In genomic region chr5:114456287-114456686, GRCm38 (mm10) we compare ENCODE assay signal across 12 mouse cellular contexts. TPM values are rescaled to one million over a fixed set of nuclear protein-coding genes. Genes with fewer than 3 reads are reported as not detected.
A peak's percentile ranks its signal among the peaks of the same experiment; 100 is the strongest.
DNase-seq lines count a peak whose midpoint lies in the region; ATAC-seq and TF ChIP-seq lines count a peak whose summit lies in the region.
"Had no signal": no experiment of that assay in that cellular context is flagged by ENCODE, and none has a peak within 500 bp of the region (broad histone marks: within the 10 kb centered on the region; RNA-seq: fewer than 3 reads in every experiment).

No protein-coding gene starts in this region.

- no peak for TF ChIP-seq CTCF in brain, embryonic 14.5 days (IDR thresholded peaks at IDR 0.05; ENCODE audit: borderline replicate concordance, extremely low read depth, insufficient read depth, insufficient read length)

- intact Hi-C loops in gastrocnemius, postnatal 36 days (cut with DNase I), result no loop called here

- peaks cover 21% of the 10 kb centered on the region for H3K36me3 ChIP-seq in kidney, embryonic 15.5 days
- H3K36me3 ChIP-seq in forebrain, embryonic 12.5 days (replicated peaks), result peaks cover 33% of the 10 kb centered on the region

- peaks cover 31% of the 10 kb centered on the region for H3K4me1 ChIP-seq in kidney, embryonic 15.5 days
- H3K4me1 ChIP-seq in forebrain, embryonic 12.5 days, result peaks cover 9% of the 10 kb centered on the region

- H3K9ac ChIP-seq in kidney, embryonic 15.5 days, result 0 out of 2 replicates have a peak overlapping the region, but pooled peaks have one; percentile 1
- H3K9ac ChIP-seq in forebrain, embryonic 12.5 days, result no peak overlapping the region
- H3K9ac ChIP-seq: lung, embryonic 15.5 days had no signal

- no peak overlapping the region for H3K4me3 ChIP-seq in kidney, embryonic 15.5 days (replicated peaks)
- no peak overlapping the region for H3K4me3 ChIP-seq in forebrain, embryonic 12.5 days (replicated peaks)
- H3K4me3 ChIP-seq: lung, embryonic 15.5 days had no signal

- ATAC-seq in kidney, embryonic 15.5 days (replicated peaks; ENCODE audit: low FRiP score), result peak; percentile 44
- no peak for ATAC-seq in frontal cortex, adult (ENCODE audit: low TSS enrichment)
- no peak for ATAC-seq in forebrain, embryonic 12.5 days (ENCODE audit: low FRiP score)
- ATAC-seq: CD4-positive, CD25-positive, alpha-beta regulatory T cell, adult 4 months had no signal

- peak overlapping the region; percentile 28; the same call in 1 of the 2 replicates for H3K27ac ChIP-seq in kidney, embryonic 15.5 days
- H3K27ac ChIP-seq in forebrain, embryonic 12.5 days, result no peak overlapping the region
- H3K27ac ChIP-seq: lung, embryonic 15.5 days had no signal

- no peak for DNase-seq in kidney, adult 8-10 months
- DNase-seq in MN1 (ENCODE audit: low spot score), result peak; percentile 32
- DNase-seq in brain, embryonic 14.5 days (ENCODE audit: low read depth), result peak; percentile 30
- peak; percentile 81 to 89 for DNase-seq in cerebellum, postnatal 14 days
- DNase-seq in gastrocnemius, postnatal 36 days, result no peak
- DNase-seq: right cerebral cortex, postnatal 14 days had no signal

- H3K27me3 ChIP-seq in kidney, embryonic 15.5 days, result no peaks in the 10 kb centered on the region
- peaks cover 6% of the 10 kb centered on the region; the same call in 1 of the 2 replicates for H3K27me3 ChIP-seq in forebrain, embryonic 12.5 days
- H3K27me3 ChIP-seq: lung, embryonic 15.5 days had no signal

- WGBS in kidney, embryonic 15.5 days, result 63% methylated on average over 9 of the region's 9 CpGs
- WGBS in forebrain, embryonic 12.5 days, result 89% methylated on average over 9 of the region's 9 CpGs

- no peak for TF ChIP-seq POLR2A in brain, embryonic 14.5 days (IDR thresholded peaks at IDR 0.05; ENCODE audit: borderline replicate concordance, extremely low read depth, insufficient read depth, insufficient read length, poor library complexity, severe bottlenecking)

- no peaks in the 10 kb centered on the region for H3K9me3 ChIP-seq in kidney, embryonic 15.5 days (replicated peaks)
- no peaks in the 10 kb centered on the region for H3K9me3 ChIP-seq in forebrain, embryonic 12.5 days
- H3K9me3 ChIP-seq: lung, embryonic 15.5 days had no signal

- H3K4me2 ChIP-seq in kidney, embryonic 15.5 days, result no peak overlapping the region
- no peak overlapping the region for H3K4me2 ChIP-seq in forebrain, embryonic 12.5 days
- H3K4me2 ChIP-seq: liver, embryonic 11.5 days; lung, embryonic 15.5 days had no signal

RNA-seq across cellular contexts. Expression of gene Mvk, which starts 12.2 kb away (rescaled TPM):
- 40.2 and 42.8 TPM in 2 replicates for polyA plus RNA-seq in kidney, embryonic 15.5 days (2015; fragmentation: Nextera tagmentation; extraction: Ambion mirVana)
- 63.8 and 67.6 TPM in 2 replicates for polyA plus RNA-seq in brain, embryonic 14.5 days (2012; rRNA removed)
- total RNA-seq in gastrocnemius, postnatal 36 days (2021), result 1 to 10 TPM; 8.3 to 9.4 TPM
- polyA plus RNA-seq in forebrain, embryonic 12.5 days (2016; fragmentation: Nextera tagmentation; extraction: Ambion mirVana), result 50.3 and 52.0 TPM in 2 replicates

RNA-seq across cellular contexts. Expression of gene Mmab, which starts 12.4 kb away (rescaled TPM):
- polyA plus RNA-seq in kidney, embryonic 15.5 days (2015; fragmentation: Nextera tagmentation; extraction: Ambion mirVana), result 30.5 and 33.4 TPM in 2 replicates
- polyA plus RNA-seq in brain, embryonic 14.5 days (2012; rRNA removed), result 26.2 and 28.3 TPM in 2 replicates
- total RNA-seq in gastrocnemius, postnatal 36 days (2021), result 10 to 100 TPM; 10.9 to 13.4 TPM
- polyA plus RNA-seq in forebrain, embryonic 12.5 days (2016; fragmentation: Nextera tagmentation; extraction: Ambion mirVana), result 25.9 and 29.4 TPM in 2 replicates

Comparison
In these comparisons a context has a peak if more than half of its experiments do, and no peak if none do; other contexts are left out.
1. DNase-seq: peak in MN1 (single experiment), brain, embryonic 14.5 days (single experiment) and cerebellum, postnatal 14 days (2 of 2); none in kidney, adult 8-10 months (0 of 2) and gastrocnemius, postnatal 36 days (0 of 2).